Mouse (Mus musculus) kidney, postnatal 0 days (tissue): ENCODE results near the gene Slc16a10. TPM values are rescaled to one million over a fixed set of nuclear protein-coding genes. Genes with fewer than 3 reads are reported as not detected.
A peak's percentile ranks its signal among the peaks of the same experiment; 100 is the strongest.

ENCODE experiments used
- ATAC-seq: fragments of 200-750 bp; cut with Nextera tagmentation; replicated peaks from 2 replicates; pipeline ENCODE4 v1.8.0; 2017; ENCODE audit warnings: low read depth, moderate number of reproducible peaks, moderate TSS enrichment, moderate library complexity; ENCODE audit not compliant: low FRiP score
- DNase-seq: peaks from one replicate; pipeline ENCODE4 v3.0.0-alpha.2; 2016; ENCODE audit warnings: low spot score
- H3K27ac ChIP-seq: fragments of 300-500 bp; sonication (generic); 2 replicates; pipeline ENCODE4 v1.5.1; 2014; ENCODE audit warnings: mild to moderate bottlenecking
- H3K27me3 ChIP-seq: fragments of 300-500 bp; sonication (generic); 2 replicates; pipeline ENCODE4 v1.6.1; 2014; ENCODE audit warnings: low read length, mixed read lengths; ENCODE audit not compliant: insufficient read depth
- H3K36me3 ChIP-seq: fragments of 300-500 bp; sonication (generic); 2 replicates; pipeline ENCODE4 v1.6.1; 2014; ENCODE audit warnings: low read length, mixed read lengths; ENCODE audit not compliant: insufficient read depth
- H3K4me1 ChIP-seq: fragments of 300-500 bp; sonication (generic); replicated peaks from 2 replicates; pipeline ENCODE4 v1.6.1; 2014; ENCODE audit warnings: antibody characterized with exemption, low read length, mixed read lengths; ENCODE audit not compliant: insufficient read depth
- H3K4me2 ChIP-seq: fragments of 300-500 bp; sonication (generic); 2 replicates; pipeline ENCODE4 v1.6.1; 2014; ENCODE audit warnings: mild to moderate bottlenecking, low read length, moderate library complexity, mixed read lengths
- H3K4me3 ChIP-seq: fragments of 300-500 bp; sonication (generic); replicated peaks from 2 replicates; pipeline ENCODE4 v1.5.1; 2014; ENCODE audit warnings: low read depth, low read length
- H3K9ac ChIP-seq: fragments of 300-500 bp; sonication (generic); 2 replicates; pipeline ENCODE4 v1.6.1; 2014; ENCODE audit warnings: low read depth, low read length
- H3K9me3 ChIP-seq: fragments of 300-500 bp; sonication (generic); replicated peaks from 2 replicates; pipeline ENCODE4 v1.6.1; 2016; ENCODE audit warnings: low read length, inconsistent platforms, mixed read lengths
- CTCF ChIP-seq: IDR thresholded peaks from 2 replicates; pipeline ENCODE4 v1.5.1; 2016; ENCODE audit warnings: antibody characterized with exemption, low read depth, mild to moderate bottlenecking, moderate library complexity
- WGBS: fragments of 180-500 bp; shearing (Covaris S2); extraction: QIAGEN DNeasy Blood & Tissue Kit; methylation state at CpG from one replicate; pipeline ENCODE4 v1.1.7; 2014; 5-methylcytosine and 5-hydroxymethylcytosine counted together
- polyA plus RNA-seq: library from polyadenylated mRNA; unstranded; fragments of >200 nt; fragmentation: Nextera tagmentation; extraction: Ambion mirVana; gene quantifications from 2 replicates; pipeline ENCODE4 v1.2.1, GENCODE M21; 2015

The Slc16a10 gene
- polyA plus RNA-seq, 1 experiment from 2014 or later, result 10.0 TPM

DNA sequence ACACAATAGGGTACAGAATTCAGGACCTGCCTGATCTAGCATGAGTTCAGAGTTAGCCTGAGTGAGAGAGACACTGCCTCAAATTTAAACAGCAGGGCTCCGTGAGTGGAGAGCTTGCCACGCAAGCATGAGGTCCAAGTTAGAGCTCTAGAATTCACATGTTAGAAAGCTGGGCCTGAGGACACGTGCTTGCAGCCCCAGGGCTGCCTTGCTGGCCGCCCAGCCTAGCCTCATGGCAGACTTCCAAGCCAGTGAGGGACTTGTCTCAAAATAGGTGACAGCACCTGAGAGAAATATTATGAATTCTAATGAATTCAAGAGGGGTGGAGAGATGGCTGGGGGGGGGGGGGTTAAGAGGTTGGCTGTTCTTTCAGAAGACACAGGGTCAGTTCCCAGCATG, 134.1 kb downstream of the Slc16a10 start:
- Histone ChIP-seq H3K9ac (no peak overlapping the region), H3K4me1 (no peaks in the 10 kb centered on the region), H3K27me3 (no peaks in the 10 kb centered on the region), H3K4me3 (no peak overlapping the region), H3K36me3 (no peaks in the 10 kb centered on the region), H3K9me3 (no peaks in the 10 kb centered on the region), H3K4me2 (no peak overlapping the region), H3K27ac (no peak overlapping the region)
- 85% methylated on average over 4 of the region's 4 CpGs for WGBS
- DNase-seq (no peak), ATAC-seq (no peak)
- no peak for TF ChIP-seq CTCF

GRCm38 (mm10) chr10:40006963-40007362, 135.1 kb downstream of the Slc16a10 start:
- no peak overlapping the region for H3K4me2 ChIP-seq
- no peak overlapping the region for H3K4me3 ChIP-seq
- ATAC-seq (no peak), DNase-seq (no peak)
- H3K36me3 ChIP-seq, result no peaks in the 10 kb centered on the region
- 53% methylated on average over 10 of the region's 10 CpGs for WGBS
- H3K9ac ChIP-seq, result no peak overlapping the region
- TF ChIP-seq CTCF, result no peak
- no peaks in the 10 kb centered on the region for H3K4me1 ChIP-seq
- H3K27me3 ChIP-seq, result no peaks in the 10 kb centered on the region
- no peaks in the 10 kb centered on the region for H3K9me3 ChIP-seq
- H3K27ac ChIP-seq, result no peak overlapping the region

GRCm38 (mm10) chr10:40000746-40001145, 141.3 kb downstream of the Slc16a10 start:
- 89% methylated on average over 2 of the region's 2 CpGs for WGBS
- Histone ChIP-seq H3K9ac (no peak overlapping the region), H3K4me2 (no peak overlapping the region), H3K36me3 (no peaks in the 10 kb centered on the region), H3K4me3 (no peak overlapping the region), H3K4me1 (no peaks in the 10 kb centered on the region), H3K9me3 (no peaks in the 10 kb centered on the region), H3K27ac (no peak overlapping the region), H3K27me3 (no peaks in the 10 kb centered on the region)
- TF ChIP-seq CTCF, result no peak
- DNase-seq (no peak), ATAC-seq (no peak)

- 49% methylated on average over 4 of the region's 4 CpGs for WGBS
- no peaks in the 10 kb centered on the region for H3K27me3 ChIP-seq
- no peak for DNase-seq
- no peak overlapping the region for H3K4me2 ChIP-seq
- no peaks in the 10 kb centered on the region for H3K9me3 ChIP-seq
- ATAC-seq, result peak; percentile 78
- no peaks in the 10 kb centered on the region for H3K36me3 ChIP-seq
- no peak overlapping the region for H3K9ac ChIP-seq
- H3K27ac ChIP-seq, result 0 out of 2 replicates have a peak overlapping the region, but pooled peaks have one; percentile 31
- no peaks in the 10 kb centered on the region for H3K4me1 ChIP-seq
- TF ChIP-seq CTCF, result no peak
- H3K4me3 ChIP-seq, result no peak overlapping the region
Observed at GRCm38 (mm10) chr10:39991155-39991554, 150.9 kb downstream of the Slc16a10 start.

DNA sequence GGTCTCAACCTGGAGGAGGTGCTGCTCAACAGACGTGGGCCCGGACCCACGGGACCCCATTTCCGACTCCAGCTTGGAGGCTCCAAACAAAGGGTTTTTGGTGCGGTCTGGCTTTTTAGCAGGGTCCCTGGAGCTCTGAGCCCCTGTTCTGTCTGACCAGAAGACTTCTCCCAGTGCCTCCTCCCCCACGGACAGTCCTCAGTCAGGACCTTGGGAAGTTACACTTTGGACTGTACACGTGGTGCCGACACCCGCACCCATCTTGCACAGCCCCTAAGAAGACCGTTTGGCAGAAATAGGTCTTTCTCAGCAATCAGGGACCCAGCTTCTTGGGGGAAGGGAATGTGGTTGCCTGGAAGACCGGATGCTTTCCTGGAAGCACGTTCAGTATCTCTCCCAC, 155.6 kb downstream of the Slc16a10 start, which contains the start of gene Mfsd4b5:
Gene Mfsd4b5 (minus strand): TSS at position 181 of the 400 bp plus-strand sequence.
- Histone ChIP-seq H3K9ac (no peak within 1 kb of the TSS), H3K27me3 (no peaks in the 10 kb centered on the region), H3K9me3 (no peaks in the 10 kb centered on the region), H3K4me2 (no peak within 1 kb of the TSS), H3K27ac (peak within 1 kb of the TSS; percentile 39; the same call in 1 of the 2 replicates), H3K4me3 (no peak within 1 kb of the TSS), H3K36me3 (no peaks in the 10 kb centered on the region), H3K4me1 (no peaks in the 10 kb centered on the region)
- ATAC-seq (peak; percentile 51; the same call in 1 of the 2 replicates), DNase-seq (no peak)
- 85% methylated on average over 12 of the region's 12 CpGs for WGBS
- TF ChIP-seq CTCF, result no peak

Other genes with a start within 250 kb of the Slc16a10 start
- gene Mfsd4b4, start 243.0 kb downstream of the Slc16a10 start, polyA plus RNA-seq, result 4.6 and 5.3 TPM in 2 replicates
- not detected in 2 replicates for gene Mfsd4b2, start 215.3 kb downstream of the Slc16a10 start, polyA plus RNA-seq
- 7.8 and 8.7 TPM in 2 replicates for gene Mfsd4b3, start 182.1 kb downstream of the Slc16a10 start, polyA plus RNA-seq
- 11.8 and 13.3 TPM in 2 replicates for gene Mfsd4b5, start 155.6 kb downstream of the Slc16a10 start, polyA plus RNA-seq
- 34.8 and 37.2 TPM in 2 replicates for gene Mfsd4b1, start 117.0 kb downstream of the Slc16a10 start, polyA plus RNA-seq
- gene Rpf2, start 104.8 kb upstream of the Slc16a10 start, polyA plus RNA-seq, result 56.8 and 58.9 TPM in 2 replicates
- gene Gtf3c6, start 115.8 kb upstream of the Slc16a10 start, polyA plus RNA-seq, result 88.1 and 92.2 TPM in 2 replicates
- 44.1 and 46.9 TPM in 2 replicates for gene Amd1, start 159.9 kb upstream of the Slc16a10 start, polyA plus RNA-seq
- 7.2 and 7.3 TPM in 2 replicates for gene Cdk19, start 197.3 kb upstream of the Slc16a10 start, polyA plus RNA-seq